In the genomic region with DNA sequence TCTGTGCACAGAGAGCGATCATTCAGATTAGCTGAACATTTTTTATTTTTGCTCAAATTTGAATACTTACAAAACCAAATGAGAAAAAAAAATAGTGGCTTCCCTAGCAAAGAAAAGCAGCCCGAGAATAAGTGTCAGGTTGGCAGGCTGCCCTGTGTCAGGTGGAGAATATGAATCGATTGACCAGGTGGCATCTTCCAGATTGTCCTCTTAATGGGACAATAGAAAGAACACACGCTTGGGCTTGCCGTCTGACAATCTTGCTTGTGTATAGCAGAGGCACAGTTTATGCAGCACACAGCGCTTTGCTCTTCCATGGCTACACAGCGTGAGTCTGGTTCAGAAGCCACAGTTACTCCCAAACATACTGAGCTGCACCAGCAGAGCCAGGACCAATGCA, we compare ENCODE assay signal across 22 mouse cellular contexts. TPM values are rescaled to one million over a fixed set of nuclear protein-coding genes. Genes with fewer than 3 reads are reported as not detected.
A peak's percentile ranks its signal among the peaks of the same experiment; 100 is the strongest.
DNase-seq lines count a peak whose midpoint lies in the region; ATAC-seq and TF ChIP-seq lines count a peak whose summit lies in the region.
"Had no signal": no experiment of that assay in that cellular context is flagged by ENCODE, and none has a peak within 500 bp of the region (broad histone marks: within the 10 kb centered on the region; RNA-seq: fewer than 3 reads in every experiment).

No protein-coding gene starts in this region.

- no peaks in the 10 kb centered on the region for H3K36me3 ChIP-seq in embryonic facial prominence, embryonic 14.5 days (ENCODE audit: control insufficient read depth, insufficient read depth, low read length)
- H3K36me3 ChIP-seq in embryonic facial prominence, embryonic 10.5 days (replicated peaks): no peaks in the 10 kb centered on the region
- no peaks in the 10 kb centered on the region for H3K36me3 ChIP-seq in hindbrain, postnatal 0 days (ENCODE audit: insufficient read depth, low read length)
- H3K36me3 ChIP-seq in hindbrain, embryonic 13.5 days: no peaks in the 10 kb centered on the region
- no peaks in the 10 kb centered on the region for H3K36me3 ChIP-seq in liver, embryonic 14.5 days (replicated peaks; ENCODE audit: control insufficient read depth, insufficient read depth, low read depth)
- no peaks in the 10 kb centered on the region for H3K36me3 ChIP-seq in forebrain, embryonic 15.5 days
- H3K36me3 ChIP-seq in heart, embryonic 11.5 days (ENCODE audit: control insufficient read depth, insufficient read depth, low read length): no peaks in the 10 kb centered on the region
- H3K36me3 ChIP-seq: embryonic facial prominence, embryonic 12.5 days; heart, embryonic 10.5 days; kidney, embryonic 15.5 days; midbrain, embryonic 10.5 days had no signal

- no peak overlapping the region for H3K4me3 ChIP-seq in embryonic facial prominence, embryonic 14.5 days (ENCODE audit: low read depth, low read length)
- no peak overlapping the region for H3K4me3 ChIP-seq in embryonic facial prominence, embryonic 10.5 days
- no peak overlapping the region for H3K4me3 ChIP-seq in hindbrain, postnatal 0 days (ENCODE audit: low read length)
- H3K4me3 ChIP-seq in hindbrain, embryonic 13.5 days: no peak overlapping the region
- no peak overlapping the region for H3K4me3 ChIP-seq in liver, embryonic 14.5 days (ENCODE audit: insufficient read depth in 1 of 2, low read depth in 2 of 2, low read length in 2 of 2)
- H3K4me3 ChIP-seq in forebrain, embryonic 15.5 days: no peak overlapping the region
- H3K4me3 ChIP-seq in heart, embryonic 11.5 days (ENCODE audit: low read depth, low read length): no peak overlapping the region
- H3K4me3 ChIP-seq: embryonic facial prominence, embryonic 12.5 days; erythroblast, embryonic 14.5 days; heart, embryonic 10.5 days; kidney, embryonic 15.5 days; midbrain, embryonic 10.5 days had no signal

- DNase-seq in embryonic facial prominence, embryonic 14.5 days (ENCODE audit: low spot score): no peak
- no peak for DNase-seq in embryonic facial prominence, embryonic 10.5 days (ENCODE audit: low spot score)
- DNase-seq in hindbrain, postnatal 0 days (ENCODE audit: low spot score): peak; percentile 28
- no peak for DNase-seq in liver, embryonic 14.5 days (ENCODE audit: low read depth in 3 of 3, low spot score in 3 of 3)
- no peak for DNase-seq in liver
- DNase-seq: cerebellum, adult 9-11 months; gastrocnemius, postnatal 10 days; kidney, adult 11 months; kidney, postnatal 36 days; layer of hippocampus, adult 9-11 months; lung, postnatal 10 days; retina, postnatal 1 day; thymus, postnatal 25 days had no signal

- TF ChIP-seq CTCF in hindbrain, postnatal 0 days (IDR thresholded peaks at IDR 0.05; ENCODE audit: low read depth): no peak
- TF ChIP-seq CTCF in liver, embryonic 14.5 days (IDR thresholded peaks at IDR 0.05; ENCODE audit: low read depth): no peak

- H3K27me3 ChIP-seq in embryonic facial prominence, embryonic 14.5 days (replicated peaks; ENCODE audit: control insufficient read depth, insufficient read depth, low read length): no peaks in the 10 kb centered on the region
- H3K27me3 ChIP-seq in embryonic facial prominence, embryonic 10.5 days (replicated peaks; ENCODE audit: low read depth, poor library complexity, severe bottlenecking): no peaks in the 10 kb centered on the region; the same call in 1 of the 2 replicates
- no peaks in the 10 kb centered on the region for H3K27me3 ChIP-seq in hindbrain, postnatal 0 days (ENCODE audit: insufficient read depth, low read length)
- no peaks in the 10 kb centered on the region for H3K27me3 ChIP-seq in hindbrain, embryonic 13.5 days
- H3K27me3 ChIP-seq in liver, embryonic 14.5 days (ENCODE audit: control insufficient read depth, insufficient read depth, low read length): no peaks in the 10 kb centered on the region
- H3K27me3 ChIP-seq in forebrain, embryonic 15.5 days: no peaks in the 10 kb centered on the region
- H3K27me3 ChIP-seq in heart, embryonic 11.5 days (ENCODE audit: control insufficient read depth, insufficient read depth, low read length): no peaks in the 10 kb centered on the region
- H3K27me3 ChIP-seq: embryonic facial prominence, embryonic 12.5 days; kidney, embryonic 15.5 days had no signal

- H3K4me1 ChIP-seq in embryonic facial prominence, embryonic 14.5 days (ENCODE audit: control insufficient read depth, insufficient read depth, low read length): peaks cover 10% of the 10 kb centered on the region
- peaks cover 14% of the 10 kb centered on the region for H3K4me1 ChIP-seq in embryonic facial prominence, embryonic 10.5 days
- peaks cover 12% of the 10 kb centered on the region for H3K4me1 ChIP-seq in hindbrain, postnatal 0 days (ENCODE audit: insufficient read depth, low read length)
- peaks cover 54% of the 10 kb centered on the region for H3K4me1 ChIP-seq in hindbrain, embryonic 13.5 days (replicated peaks)
- H3K4me1 ChIP-seq in liver, embryonic 14.5 days (replicated peaks; ENCODE audit: control insufficient read depth in 2 of 2, insufficient read depth in 2 of 2, low read length in 1 of 2): peaks cover 24 to 34% of the 10 kb centered on the region in 2 experiments
- peaks cover 54% of the 10 kb centered on the region for H3K4me1 ChIP-seq in forebrain, embryonic 15.5 days
- peaks cover 4% of the 10 kb centered on the region; the same call in 1 of the 2 replicates for H3K4me1 ChIP-seq in heart, embryonic 11.5 days (ENCODE audit: control insufficient read depth, insufficient read depth, low read length)
- H3K4me1 ChIP-seq: embryonic facial prominence, embryonic 12.5 days had no signal

- no peak overlapping the region for H3K4me2 ChIP-seq in embryonic facial prominence, embryonic 14.5 days (ENCODE audit: low read depth, low read length)
- no peak overlapping the region for H3K4me2 ChIP-seq in hindbrain, postnatal 0 days (ENCODE audit: low read depth, low read length)
- H3K4me2 ChIP-seq in hindbrain, embryonic 13.5 days: no peak overlapping the region
- no peak overlapping the region for H3K4me2 ChIP-seq in liver, embryonic 14.5 days (ENCODE audit: low read depth)
- H3K4me2 ChIP-seq in forebrain, embryonic 15.5 days (replicated peaks): no peak overlapping the region
- H3K4me2 ChIP-seq in heart, embryonic 11.5 days: no peak overlapping the region
- H3K4me2 ChIP-seq: embryonic facial prominence, embryonic 12.5 days; kidney, embryonic 15.5 days had no signal

- ATAC-seq in embryonic facial prominence, embryonic 14.5 days (ENCODE audit: low read depth): no peak
- ATAC-seq in hindbrain, postnatal 0 days: no peak
- no peak for ATAC-seq in hindbrain, embryonic 13.5 days (ENCODE audit: low FRiP score)
- no peak for ATAC-seq in liver, embryonic 14.5 days (ENCODE audit: insufficient read depth)
- no peak for ATAC-seq in forebrain, embryonic 15.5 days (replicated peaks)
- ATAC-seq in heart, embryonic 11.5 days (replicated peaks; ENCODE audit: insufficient number of reproducible peaks, low FRiP score, low TSS enrichment): no peak
- ATAC-seq: CD4-positive, CD25-positive, alpha-beta regulatory T cell, adult 4 months had no signal

- TF ChIP-seq EP300 in liver, embryonic 14.5 days (IDR thresholded peaks at IDR 0.05; ENCODE audit: low read depth): no peak

- H3K27ac ChIP-seq in embryonic facial prominence, embryonic 14.5 days (replicated peaks; ENCODE audit: low read depth, low read length): no peak overlapping the region
- H3K27ac ChIP-seq in embryonic facial prominence, embryonic 10.5 days (replicated peaks): no peak overlapping the region
- no peak overlapping the region for H3K27ac ChIP-seq in hindbrain, postnatal 0 days
- no peak overlapping the region; the same call in 1 of the 2 replicates for H3K27ac ChIP-seq in hindbrain, embryonic 13.5 days
- H3K27ac ChIP-seq in liver, embryonic 14.5 days: peak overlapping the region; percentile 91; the same call in 1 of the 2 replicates
- H3K27ac ChIP-seq in forebrain, embryonic 15.5 days (replicated peaks): peak overlapping the region; percentile 24
- no peak overlapping the region for H3K27ac ChIP-seq in heart, embryonic 11.5 days (ENCODE audit: low read depth, low read length)
- H3K27ac ChIP-seq: embryonic facial prominence, embryonic 12.5 days; heart, embryonic 10.5 days; kidney, embryonic 15.5 days had no signal

- WGBS in embryonic facial prominence, embryonic 14.5 days: 81% methylated on average over 7 of the region's 7 CpGs
- WGBS in embryonic facial prominence, embryonic 10.5 days: 87% methylated on average over 7 of the region's 7 CpGs
- 46% methylated on average over 7 of the region's 7 CpGs for WGBS in hindbrain, postnatal 0 days
- WGBS in hindbrain, embryonic 13.5 days: 58% methylated on average over 7 of the region's 7 CpGs
- 84% methylated on average over 7 of the region's 7 CpGs for WGBS in liver, embryonic 14.5 days (ENCODE audit: insufficient replicate concordance)
- 32% methylated on average over 7 of the region's 7 CpGs for WGBS in forebrain, embryonic 15.5 days
- 89% methylated on average over 7 of the region's 7 CpGs for WGBS in heart, embryonic 11.5 days (ENCODE audit: insufficient replicate concordance)

- H3K9me3 ChIP-seq in embryonic facial prominence, embryonic 14.5 days (ENCODE audit: control insufficient read depth, low read length): no peaks in the 10 kb centered on the region
- no peaks in the 10 kb centered on the region for H3K9me3 ChIP-seq in embryonic facial prominence, embryonic 10.5 days
- H3K9me3 ChIP-seq in hindbrain, postnatal 0 days (ENCODE audit: low read length): no peaks in the 10 kb centered on the region
- H3K9me3 ChIP-seq in hindbrain, embryonic 13.5 days: no peaks in the 10 kb centered on the region
- no peaks in the 10 kb centered on the region for H3K9me3 ChIP-seq in liver, embryonic 14.5 days (ENCODE audit: control insufficient read depth, low read length)
- H3K9me3 ChIP-seq in forebrain, embryonic 15.5 days: no peaks in the 10 kb centered on the region
- no peaks in the 10 kb centered on the region for H3K9me3 ChIP-seq in heart, embryonic 11.5 days (replicated peaks; ENCODE audit: control insufficient read depth, low read length)
- H3K9me3 ChIP-seq: embryonic facial prominence, embryonic 12.5 days; heart, embryonic 10.5 days; kidney, embryonic 15.5 days; midbrain, embryonic 10.5 days had no signal

- 0 out of 2 replicates have a peak overlapping the region, but pooled peaks have one; percentile 8 for H3K9ac ChIP-seq in embryonic facial prominence, embryonic 14.5 days (ENCODE audit: low read depth, low read length)
- no peak overlapping the region for H3K9ac ChIP-seq in hindbrain, postnatal 0 days (replicated peaks; ENCODE audit: low read length)
- no peak overlapping the region for H3K9ac ChIP-seq in hindbrain, embryonic 13.5 days
- H3K9ac ChIP-seq in liver, embryonic 14.5 days (replicated peaks): no peak overlapping the region
- H3K9ac ChIP-seq in forebrain, embryonic 15.5 days (replicated peaks): no peak overlapping the region
- H3K9ac ChIP-seq in heart, embryonic 11.5 days (ENCODE audit: low read depth, low read length): no peak overlapping the region
- H3K9ac ChIP-seq: embryonic facial prominence, embryonic 12.5 days; kidney, embryonic 15.5 days had no signal

RNA-seq across cellular contexts. Expression of gene Gm10260, which starts 15.8 kb away (rescaled TPM):
- 8.6 and 10.9 TPM in 2 replicates for polyA plus RNA-seq in embryonic facial prominence, embryonic 14.5 days (2014; fragmentation: Nextera tagmentation; extraction: Ambion mirVana)
- 5.0 and 5.4 TPM in 2 replicates for polyA plus RNA-seq in embryonic facial prominence, embryonic 10.5 days (2016; fragmentation: Nextera tagmentation; extraction: Ambion mirVana)
- total RNA-seq in hindbrain, postnatal 0 days (2014; rRNA removed): 170 and 196 TPM in 2 replicates
- polyA plus RNA-seq in hindbrain, postnatal 0 days (2015; fragmentation: Nextera tagmentation; extraction: Ambion mirVana): 4.0 TPM in 2 replicates
- 3.2 and 3.5 TPM in 2 replicates for polyA plus RNA-seq in hindbrain, embryonic 13.5 days (2015; fragmentation: Nextera tagmentation; extraction: Ambion mirVana)
- 3.7 and 29.6 TPM in 2 replicates for polyA plus RNA-seq in liver, embryonic 14.5 days (2012; rRNA removed)
- 0.99 and 2.3 TPM in 2 replicates for polyA plus RNA-seq in liver, embryonic 14.5 days (2014; fragmentation: Nextera tagmentation; extraction: Ambion mirVana)
- 0.59 and 4.8 TPM in 2 replicates for polyA plus RNA-seq in forebrain, embryonic 15.5 days (2015; fragmentation: Nextera tagmentation; extraction: Ambion mirVana)
- 1.9 and 3.1 TPM in 2 replicates for polyA plus RNA-seq in heart, embryonic 11.5 days (2014; fragmentation: Nextera tagmentation; extraction: Ambion mirVana)

Comparison
In these comparisons a context has a peak if more than half of its experiments do, and no peak if none do; other contexts are left out.
1. H3K27ac ChIP-seq: peak in liver, embryonic 14.5 days (single experiment) and forebrain, embryonic 15.5 days (single experiment); none in embryonic facial prominence, embryonic 14.5 days (single experiment), embryonic facial prominence, embryonic 10.5 days (single experiment), hindbrain, postnatal 0 days (single experiment), hindbrain, embryonic 13.5 days (single experiment) and heart, embryonic 11.5 days (single experiment).